24 mouse cellular contexts compared by ENCODE assay signal in the genomic region with DNA sequence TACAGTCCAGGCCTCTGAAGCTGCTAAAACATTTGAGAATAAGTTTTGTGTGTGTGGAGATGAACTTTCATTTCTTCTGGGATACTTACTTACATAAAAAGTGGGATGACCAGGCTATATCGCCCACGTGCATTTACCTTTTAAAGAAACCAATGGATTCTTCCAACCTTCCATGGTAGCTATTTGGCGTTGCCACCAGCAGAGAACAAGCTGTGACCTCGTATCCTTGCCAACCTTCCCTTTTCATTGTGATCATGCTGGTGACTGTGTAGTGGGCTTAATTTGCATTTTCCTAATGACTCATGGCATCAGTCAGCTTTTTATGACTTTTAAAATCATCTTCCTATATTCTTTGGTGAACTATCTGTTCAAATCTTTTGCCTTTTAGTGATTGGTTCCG. TPM values are rescaled to one million over a fixed set of nuclear protein-coding genes. Genes with fewer than 3 reads are reported as not detected.
A peak's percentile ranks its signal among the peaks of the same experiment; 100 is the strongest.
DNase-seq lines count a peak whose midpoint lies in the region; ATAC-seq lines count a peak whose summit lies in the region.
"Had no signal": no experiment of that assay in that cellular context is flagged by ENCODE, and none has a peak within 500 bp of the region (broad histone marks: within the 10 kb centered on the region; RNA-seq: fewer than 3 reads in every experiment).

No protein-coding gene starts in this region.

- H3K4me3 ChIP-seq in heart, embryonic 13.5 days = no peak overlapping the region
- H3K4me3 ChIP-seq in heart, embryonic 11.5 days (ENCODE audit: low read depth, low read length) = no peak overlapping the region
- H3K4me3 ChIP-seq: erythroblast, embryonic 14.5 days; forebrain, embryonic 12.5 days; forebrain, embryonic 15.5 days; heart, adult 2 months; hindbrain, embryonic 10.5 days had no signal

- ATAC-seq in cerebellum, adult (ENCODE audit: insufficient number of reproducible peaks, low FRiP score, low TSS enrichment) = no peak
- no peak for ATAC-seq in heart, embryonic 13.5 days (ENCODE audit: extremely low read depth, insufficient number of reproducible peaks, low FRiP score, low TSS enrichment)
- no peak for ATAC-seq in heart, embryonic 11.5 days (replicated peaks; ENCODE audit: insufficient number of reproducible peaks, low FRiP score, low TSS enrichment)
- ATAC-seq: forebrain, embryonic 15.5 days had no signal

- no peaks in the 10 kb centered on the region for H3K36me3 ChIP-seq in heart, embryonic 13.5 days
- H3K36me3 ChIP-seq in heart, embryonic 11.5 days (ENCODE audit: control insufficient read depth, insufficient read depth, low read length) = no peaks in the 10 kb centered on the region
- H3K36me3 ChIP-seq: embryonic facial prominence, embryonic 10.5 days; embryonic facial prominence, embryonic 13.5 days; forebrain, embryonic 12.5 days; forebrain, embryonic 15.5 days; G1E; heart, embryonic 10.5 days; heart, embryonic 15.5 days; hindbrain, embryonic 10.5 days; hindbrain, embryonic 13.5 days; intestine, embryonic 15.5 days had no signal

- H3K9ac ChIP-seq in heart, embryonic 13.5 days = no peak overlapping the region
- H3K9ac ChIP-seq in heart, embryonic 11.5 days (ENCODE audit: low read depth, low read length) = no peak overlapping the region
- H3K9ac ChIP-seq: embryonic facial prominence, embryonic 13.5 days; forebrain, embryonic 12.5 days; forebrain, embryonic 15.5 days; heart, embryonic 15.5 days; hindbrain, embryonic 13.5 days; intestine, embryonic 15.5 days had no signal

- no peaks in the 10 kb centered on the region for H3K27me3 ChIP-seq in heart, embryonic 13.5 days (replicated peaks)
- no peaks in the 10 kb centered on the region for H3K27me3 ChIP-seq in heart, embryonic 11.5 days (ENCODE audit: control insufficient read depth, insufficient read depth, low read length)
- H3K27me3 ChIP-seq: embryonic facial prominence, embryonic 13.5 days; forebrain, embryonic 15.5 days; heart, embryonic 15.5 days; intestine, embryonic 15.5 days had no signal

- H3K4me1 ChIP-seq in heart, embryonic 13.5 days = peaks cover 39% of the 10 kb centered on the region
- peaks cover 21% of the 10 kb centered on the region for H3K4me1 ChIP-seq in heart, embryonic 11.5 days (ENCODE audit: control insufficient read depth, insufficient read depth, low read length)

- peak overlapping the region; percentile 68; the same call in 1 of the 2 replicates for H3K27ac ChIP-seq in heart, embryonic 13.5 days (replicated peaks)
- no peak overlapping the region for H3K27ac ChIP-seq in heart, embryonic 11.5 days (ENCODE audit: low read depth, low read length)
- H3K27ac ChIP-seq: embryonic facial prominence, embryonic 10.5 days; embryonic facial prominence, embryonic 13.5 days; forebrain, embryonic 12.5 days; hindbrain, embryonic 10.5 days; intestine, embryonic 15.5 days had no signal

- no peak overlapping the region for H3K4me2 ChIP-seq in heart, embryonic 13.5 days
- H3K4me2 ChIP-seq in heart, embryonic 11.5 days = no peak overlapping the region
- H3K4me2 ChIP-seq: forebrain, embryonic 15.5 days had no signal

- 77% methylated on average over 5 of the region's 5 CpGs for WGBS in heart, embryonic 13.5 days
- 77% methylated on average over 5 of the region's 5 CpGs for WGBS in heart, embryonic 11.5 days (ENCODE audit: insufficient replicate concordance)

- DNase-seq in adrenal gland, adult 2 months = peak; percentile 28
- DNase-seq in adrenal gland, postnatal 25 days = no peak
- peak; percentile 59 to 68 for DNase-seq in cerebellum, postnatal 10 days
- DNase-seq in brain, adult 2 months (ENCODE audit: low read depth, low spot score) = peak; percentile 54
- DNase-seq in thymus, postnatal 14 days = no peak
- DNase-seq: gastrocnemius, postnatal 10 days; gastrocnemius, postnatal 36 days; kidney, adult 11 months; kidney, adult 8-10 months had no signal

- no peaks in the 10 kb centered on the region for H3K9me3 ChIP-seq in heart, embryonic 13.5 days
- H3K9me3 ChIP-seq in heart, embryonic 11.5 days (replicated peaks; ENCODE audit: control insufficient read depth, low read length) = no peaks in the 10 kb centered on the region
- H3K9me3 ChIP-seq: embryonic facial prominence, embryonic 10.5 days; embryonic facial prominence, embryonic 13.5 days; forebrain, embryonic 12.5 days; forebrain, embryonic 15.5 days; G1E; heart, embryonic 10.5 days; heart, embryonic 15.5 days; hindbrain, embryonic 10.5 days; hindbrain, embryonic 13.5 days; intestine, embryonic 15.5 days had no signal

RNA-seq across cellular contexts. Expression of gene Map3k9, which starts 25.1 kb away (rescaled TPM):
- 1 to 10 TPM in 1 of 2 experiments, under 1 TPM in 1; 0.81 to 4.2 TPM for total RNA-seq in adrenal gland, adult 2 months (2021)
- polyA plus RNA-seq in adrenal gland, adult 2 months (2012; rRNA removed) = 1.3 and 2.1 TPM in 2 replicates
- total RNA-seq in adrenal gland, postnatal 25 days (2021) = 2.2 and 2.6 TPM in 2 replicates
- 0.15 and 0.20 TPM in 2 replicates for polyA plus RNA-seq in heart, embryonic 13.5 days (2015; fragmentation: Nextera tagmentation; extraction: Ambion mirVana)
- 0.04 and 0.52 TPM in 2 replicates for polyA plus RNA-seq in heart, embryonic 11.5 days (2014; fragmentation: Nextera tagmentation; extraction: Ambion mirVana)
- polyA plus RNA-seq: erythroblast, embryonic 14.5 days; G1E had no signal

RNA-seq across cellular contexts. Expression of gene Pcnx, which starts 53.7 kb away (rescaled TPM):
- total RNA-seq in adrenal gland, adult 2 months (2021) = 10 to 100 TPM; 48.7 to 56.5 TPM
- 20.5 and 23.4 TPM in 2 replicates for polyA plus RNA-seq in adrenal gland, adult 2 months (2012; rRNA removed)
- 64.0 and 72.0 TPM in 2 replicates for total RNA-seq in adrenal gland, postnatal 25 days (2021)
- polyA plus RNA-seq in heart, embryonic 13.5 days (2015; fragmentation: Nextera tagmentation; extraction: Ambion mirVana) = 8.8 and 9.0 TPM in 2 replicates
- polyA plus RNA-seq in heart, embryonic 11.5 days (2014; fragmentation: Nextera tagmentation; extraction: Ambion mirVana) = 13.9 and 16.2 TPM in 2 replicates
- polyA plus RNA-seq: G1E had no signal

Comparison
In these comparisons a context has a peak if more than half of its experiments do, and no peak if none do; other contexts are left out.
1. DNase-seq: peak in adrenal gland, adult 2 months (single experiment), cerebellum, postnatal 10 days (2 of 2) and brain, adult 2 months (single experiment); none in adrenal gland, postnatal 25 days (single experiment) and thymus, postnatal 14 days (single experiment).